Mouse (Mus musculus) c-Kit-positive CD71-negative TER-119-negative erythroid progenitor cells, embryonic 14.5 days (primary cell): ENCODE results near the gene Srl.
"Not testable (repeated sequence)": the region's sequence is repeated elsewhere in the genome, so short reads cannot be mapped to it uniquely, and the experiment has no call there.

Source experiments
- DNase-seq: peaks from one replicate; pipeline ENCODE4 v3.0.0-alpha.2; 2013; ENCODE audit warnings: low read depth

Gene Srl

DNA sequence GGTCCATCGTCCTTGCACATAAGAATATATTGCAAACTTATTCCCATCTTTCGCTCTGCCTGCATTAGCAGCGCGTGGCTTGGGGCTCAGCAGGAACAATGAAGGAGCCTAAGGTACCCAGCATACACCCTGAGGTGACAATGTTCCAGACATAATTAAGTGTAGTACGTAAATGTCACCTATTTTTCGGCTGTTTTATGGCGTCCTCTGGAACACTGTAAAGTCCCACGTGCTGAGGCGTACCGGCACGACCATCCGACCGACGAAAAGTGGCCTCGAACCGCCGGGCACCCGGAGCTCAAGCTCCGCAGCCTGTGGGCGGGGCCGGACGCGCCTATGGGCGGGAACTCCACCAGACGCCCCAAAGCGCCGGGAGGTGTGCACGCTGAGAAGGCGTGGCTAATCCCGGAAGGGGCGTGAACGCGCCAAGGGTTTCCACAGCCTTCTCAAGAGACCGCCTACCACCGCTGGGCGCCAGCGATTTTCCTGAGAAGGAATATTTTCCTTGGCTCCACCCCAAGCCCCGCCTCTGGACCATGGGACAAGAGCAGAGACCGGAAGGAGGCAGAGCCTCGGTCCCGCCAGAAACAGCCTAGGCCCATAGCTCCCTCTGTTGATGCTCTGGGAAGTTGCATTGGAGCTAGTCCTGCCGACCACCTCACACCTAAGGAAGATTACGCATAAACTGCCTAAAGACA, at the start of gene Srl:
Srl (minus strand) TSS at position 316 of the 698 bp plus-strand sequence.
- DNase-seq = peak; percentile 100

DNA sequence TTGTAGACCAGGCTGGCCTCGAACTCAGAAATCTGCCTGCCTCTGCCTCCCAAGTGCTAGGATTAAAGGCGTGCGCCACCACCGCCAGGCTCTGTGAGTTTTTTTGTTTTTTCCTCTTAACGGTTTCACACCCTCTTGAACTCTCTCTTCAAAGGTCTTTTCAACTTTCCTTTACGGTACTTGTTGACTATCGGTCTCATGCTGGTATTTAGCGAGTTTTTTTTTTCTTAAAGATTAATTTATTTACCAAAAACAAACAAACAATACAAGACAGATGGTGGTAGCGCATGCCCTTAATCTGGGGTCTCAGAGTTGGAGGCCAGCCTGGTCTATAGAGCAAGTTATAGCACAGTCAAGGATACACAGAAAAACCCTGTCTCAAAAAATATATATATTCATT, 48.6 kb upstream of the Srl start:
- DNase-seq = no peak

DNA sequence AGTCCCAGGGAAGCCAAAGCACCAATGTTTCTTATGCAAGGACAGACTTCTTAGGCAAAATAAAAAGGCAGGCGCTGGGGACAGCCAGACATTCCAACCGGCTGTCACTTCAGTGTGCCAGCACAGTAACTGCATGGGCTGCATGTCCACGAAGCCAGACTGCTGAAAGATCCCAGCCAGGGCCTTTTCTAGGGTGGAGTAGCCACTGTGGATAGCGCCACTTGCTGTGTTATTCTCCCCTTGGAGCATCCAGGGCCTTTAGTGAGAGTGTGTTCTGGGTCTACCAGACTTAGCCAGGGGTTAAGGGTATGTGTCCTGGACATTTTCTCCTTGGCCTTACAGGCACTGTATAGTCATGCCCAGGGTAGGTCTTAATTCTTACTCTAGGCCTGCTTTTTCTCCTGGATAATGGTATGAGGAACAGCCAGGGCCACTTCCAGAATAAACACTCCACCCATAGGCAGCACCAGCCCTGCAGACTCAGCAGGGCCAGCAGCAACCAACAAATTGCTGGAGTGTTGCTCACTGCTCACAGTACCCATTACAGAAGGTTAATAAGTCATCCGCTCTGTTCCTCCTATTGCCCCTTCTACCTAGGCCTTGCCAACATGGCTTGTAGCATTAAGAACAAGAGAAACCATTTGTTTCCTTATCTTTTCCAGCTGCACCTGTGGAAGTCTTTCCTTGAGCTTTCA, 46.0 kb upstream of the Srl start:
- no peak for DNase-seq

DNA sequence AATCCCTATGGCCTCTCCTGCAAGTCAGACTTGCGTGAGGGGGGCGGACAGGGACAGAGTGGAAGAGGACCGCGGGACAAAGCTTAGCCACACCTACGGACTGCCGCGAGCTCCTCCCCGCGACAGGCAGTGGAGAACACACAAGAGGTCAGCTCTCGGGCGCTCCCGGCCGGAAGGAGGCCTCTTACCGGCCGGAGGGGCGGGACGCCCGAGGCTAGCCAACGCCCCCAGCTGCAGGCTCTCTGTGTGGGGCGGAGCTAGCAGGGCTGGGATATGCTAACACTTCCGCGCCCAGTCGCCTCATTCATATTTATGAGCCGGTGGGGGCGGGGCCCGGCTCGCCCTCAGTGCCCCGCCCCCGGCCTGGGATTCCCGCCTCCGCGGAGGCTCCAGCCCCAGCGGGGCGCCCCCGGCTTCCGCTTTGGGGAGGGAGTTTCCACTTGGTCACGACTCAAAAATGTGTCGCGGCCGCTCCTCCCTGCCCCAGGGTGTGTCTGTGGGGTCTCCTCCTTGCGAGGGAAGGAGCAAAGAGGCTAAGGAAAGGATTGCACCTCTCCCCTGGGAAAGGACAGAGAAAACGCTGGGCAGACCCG, 45.0 kb upstream of the Srl start:
- DNase-seq = peak; percentile 95

- DNase-seq = no peak
Observed at GRCm38 (mm10) chr16:4585642-4586530, 44.3 kb upstream of the Srl start.

GRCm38 (mm10) chr16:4584438-4584837, 42.8 kb upstream of the Srl start:
- DNase-seq = no peak

DNA sequence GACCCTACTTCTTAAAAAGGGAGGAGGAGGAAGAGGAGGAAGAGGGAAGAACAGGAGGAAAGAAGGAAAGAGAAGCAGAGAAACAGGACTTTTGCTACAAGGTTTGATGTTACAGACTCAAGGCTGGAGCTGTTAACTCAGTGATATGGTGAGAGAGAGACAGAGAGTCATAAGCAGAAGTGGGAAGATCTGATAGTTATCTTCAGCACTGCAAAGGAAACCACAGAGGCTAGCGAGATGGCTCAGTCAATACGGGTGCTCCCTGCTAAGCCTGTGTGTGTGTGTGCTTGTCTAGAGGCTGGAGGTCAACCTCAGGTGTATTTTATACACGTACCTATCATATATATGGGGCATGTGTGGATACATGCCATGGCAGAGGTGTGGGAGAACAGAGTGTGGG, 42.2 kb upstream of the Srl start:
- DNase-seq = no peak

DNA sequence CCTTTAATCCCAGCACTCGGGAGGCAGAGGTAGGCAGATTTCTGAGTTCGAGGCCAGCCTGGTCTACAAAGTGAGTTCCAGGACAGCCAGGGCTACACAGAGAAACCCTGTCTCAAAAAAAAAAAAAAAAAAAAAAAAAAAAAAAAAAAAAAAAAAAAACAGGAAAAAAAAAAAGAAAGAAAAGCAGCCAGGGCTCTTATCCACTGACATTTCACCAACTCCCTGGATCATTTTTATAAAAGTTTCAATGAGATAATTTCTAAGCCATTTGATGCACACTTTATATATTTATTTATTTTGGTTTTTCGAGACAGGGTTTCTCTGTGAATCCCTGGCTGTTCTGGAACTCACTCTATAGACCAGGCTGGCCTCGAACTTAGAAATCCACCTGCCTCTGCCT, 39.6 kb upstream of the Srl start:
- not testable (repeated sequence) for DNase-seq

GRCm38 (mm10) chr16:4578630-4579029, 37.0 kb upstream of the Srl start:
- DNase-seq = no peak

GRCm38 (mm10) chr16:4576873-4577272, 35.3 kb upstream of the Srl start:
- DNase-seq = no peak

DNA sequence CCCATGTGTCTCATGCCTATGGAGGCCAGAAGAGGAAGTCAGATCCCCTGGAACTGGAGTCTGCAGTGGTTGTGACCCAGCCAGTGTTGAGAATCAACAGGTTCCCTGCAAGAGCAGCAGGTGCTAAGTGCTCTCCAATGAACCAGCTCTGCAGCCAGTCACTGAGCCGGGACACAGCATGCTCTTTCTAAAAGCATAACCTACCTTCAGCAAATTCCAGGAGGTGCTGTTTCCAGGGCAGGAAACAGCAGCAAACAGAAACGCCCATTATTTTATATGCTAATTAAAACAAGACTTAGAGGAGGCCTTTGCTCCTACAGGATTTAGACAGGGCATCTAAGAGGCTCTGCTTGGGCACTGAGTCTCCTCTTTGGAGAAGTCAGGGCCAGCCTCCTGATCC, 34.4 kb upstream of the Srl start:
- DNase-seq = no peak

GRCm38 (mm10) chr16:4570737-4571136, 29.1 kb upstream of the Srl start:
- DNase-seq = no peak

- peak; percentile 89 for DNase-seq
Observed at GRCm38 (mm10) chr16:4567912-4568311, 26.3 kb upstream of the Srl start.

- DNase-seq = peak; percentile 63
Observed at GRCm38 (mm10) chr16:4560145-4560952, 18.7 kb upstream of the Srl start.

DNA sequence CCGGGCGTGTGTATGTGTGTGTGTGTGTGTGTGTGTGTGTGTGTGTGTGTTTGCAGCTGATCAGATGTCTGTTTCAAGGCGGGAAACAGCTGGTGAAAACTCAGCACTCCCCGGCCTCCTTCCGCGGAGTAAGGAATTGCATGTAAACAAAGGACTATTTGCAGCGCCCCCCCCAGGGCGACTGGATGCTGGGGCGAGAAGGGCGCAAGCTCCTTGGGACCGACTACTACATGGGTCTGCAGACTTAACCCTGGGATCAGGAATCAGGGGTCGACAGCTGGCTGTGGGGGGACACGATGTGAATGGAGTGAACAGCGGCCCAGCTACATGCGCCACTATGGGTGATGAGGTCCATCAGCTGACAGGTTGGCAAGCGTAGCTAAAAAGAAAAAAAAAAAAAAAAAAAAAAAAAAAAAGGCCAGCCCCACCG, 18.1 kb upstream of the Srl start, which contains the start of gene Tfap4:
Tfap4 (minus strand) TSS at position 140 of the 430 bp plus-strand sequence.
- peak; percentile 83 for DNase-seq

DNA sequence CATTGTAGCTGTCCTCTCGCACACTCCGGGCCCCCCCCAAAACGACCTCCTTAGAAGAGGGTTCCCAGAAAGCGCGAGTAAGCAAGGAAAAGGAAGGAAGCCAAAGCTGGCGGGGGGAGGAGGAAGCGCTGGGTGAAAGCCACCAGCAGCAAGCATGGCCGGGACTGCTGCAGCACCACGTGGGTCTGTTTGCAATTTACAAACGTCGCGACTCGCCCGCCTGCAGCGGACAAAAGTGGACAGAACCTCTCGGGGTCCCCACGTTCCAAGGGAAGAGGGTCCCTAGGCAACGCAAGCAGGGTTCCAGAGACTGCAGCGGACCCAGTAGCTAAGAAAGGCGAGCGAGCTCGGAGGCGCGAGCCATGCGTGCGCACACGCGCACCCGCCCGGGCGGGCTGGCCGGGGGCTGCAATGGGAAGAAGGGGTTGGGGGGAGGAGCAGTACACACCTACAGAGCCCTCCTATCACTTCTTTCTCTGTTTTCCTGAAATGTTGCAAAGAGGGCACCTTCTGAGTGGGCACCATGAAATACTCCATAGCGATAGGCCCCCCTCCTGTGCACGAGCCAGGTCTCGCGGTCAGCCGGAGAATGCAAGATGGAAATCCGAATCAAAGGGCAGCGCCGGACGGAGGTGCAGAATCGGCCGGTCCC, 17.5 kb upstream of the Srl start:
- peak; percentile 41 for DNase-seq

- DNase-seq = peak; percentile 77
Observed at GRCm38 (mm10) chr16:4558384-4558979, 16.9 kb upstream of the Srl start.

DNA sequence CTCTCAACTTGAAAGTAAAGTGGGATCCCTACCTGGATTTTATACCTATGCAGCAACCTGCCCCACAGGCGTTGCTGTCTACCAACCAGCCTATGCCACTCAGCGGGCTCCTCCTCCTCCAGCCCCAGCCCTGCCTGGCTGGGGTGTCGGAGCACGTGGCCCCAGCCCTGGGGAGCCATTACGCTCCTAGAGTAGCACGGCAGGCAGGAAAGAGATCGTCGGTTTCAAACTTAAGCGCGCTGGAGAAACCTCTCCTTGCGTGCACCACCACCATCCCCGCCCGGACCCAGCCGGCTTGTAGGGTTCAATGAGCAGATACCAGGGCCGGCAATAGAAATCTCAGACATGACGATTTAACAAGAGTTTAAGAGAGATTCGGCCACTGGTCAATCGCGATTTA, 16.3 kb upstream of the Srl start:
- no peak for DNase-seq

- no peak for DNase-seq
Observed at GRCm38 (mm10) chr16:4557085-4557484, 15.5 kb upstream of the Srl start.

- no peak for DNase-seq
Observed at GRCm38 (mm10) chr16:4555555-4555954, 13.9 kb upstream of the Srl start.
